Mouse (Mus musculus) v-Abl transformed pro-B cells (cell line): ENCODE data around the gene Rnf224.

Source experiments
- in situ Hi-C, 2 experiments: fragments of 400-800 bp; cut with MboI; formaldehyde crosslinking; loops; one replicate each; pipeline ENCODE4 v1.15.1; 2025; ENCODE audit not compliant: unreplicated experiment in 2 of 2

Rnf224 gene

DNA sequence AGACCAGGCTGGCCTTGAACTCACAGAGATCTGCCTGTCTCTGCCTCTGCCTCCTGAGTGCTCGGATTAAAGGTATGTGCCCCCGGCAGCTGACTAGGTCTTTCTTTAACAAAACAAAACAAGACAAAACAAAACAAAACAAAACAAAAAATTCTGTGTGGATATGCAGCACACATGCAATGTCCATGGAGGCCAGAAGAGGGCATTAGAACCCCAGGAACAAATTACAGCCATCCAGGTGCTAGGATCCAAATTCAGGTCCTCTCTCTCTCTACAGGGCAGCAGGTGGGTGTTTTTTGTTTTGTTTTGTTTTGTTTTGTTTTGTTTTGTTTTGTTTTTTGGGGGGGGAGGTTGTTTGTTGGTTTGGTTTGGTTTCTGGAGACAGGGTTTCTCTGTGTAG lies 22.3 kb upstream of the Rnf224 start:
- in situ Hi-C loops, result loop anchor here (5.0 to 25.0 kb wide), 4 partner anchors 64 to 1653 kb away; partner anchors contain the start of genes Med22 (in 1 of the 2), Noxa1 (in 1 of the 2), Rpl7a (in 1 of the 2) and Surf1 (in 1 of the 2)

DNA sequence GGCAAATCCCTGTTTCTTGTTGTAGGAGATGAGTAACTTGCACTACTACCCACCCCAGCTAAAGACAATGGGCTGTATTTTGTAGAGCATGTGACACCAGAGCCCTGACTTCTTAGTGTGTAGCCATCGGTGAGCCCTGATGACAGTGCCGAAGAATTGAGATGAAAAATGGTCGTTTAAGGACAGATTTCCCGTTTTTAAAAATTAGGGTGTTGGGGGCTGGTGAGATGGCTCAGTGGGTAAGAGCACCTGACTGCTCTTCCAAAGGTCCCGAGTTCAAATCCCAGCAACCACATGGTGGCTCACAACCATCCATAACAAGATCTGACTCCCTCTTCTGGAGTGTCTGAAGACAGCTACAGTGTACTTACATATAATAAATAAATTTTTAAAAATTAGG lies 20.7 kb upstream of the Rnf224 start:
- in situ Hi-C loops, result loop anchor here (5.0 to 25.0 kb wide), 4 partner anchors 62 to 1655 kb away; partner anchors contain the start of genes Med22 (in 1 of the 2), Noxa1 (in 1 of the 2), Rpl7a (in 1 of the 2) and Surf1 (in 1 of the 2)

- in situ Hi-C loops, result loop anchor here (5.0 to 25.0 kb wide), 4 partner anchors 62 to 1656 kb away; partner anchors contain the start of genes Med22 (in 1 of the 2), Noxa1 (in 1 of the 2), Rpl7a (in 1 of the 2) and Surf1 (in 1 of the 2)
Measured at GRCm38 (mm10) chr2:25256443-25257109, 20.0 kb upstream of the Rnf224 start.

DNA sequence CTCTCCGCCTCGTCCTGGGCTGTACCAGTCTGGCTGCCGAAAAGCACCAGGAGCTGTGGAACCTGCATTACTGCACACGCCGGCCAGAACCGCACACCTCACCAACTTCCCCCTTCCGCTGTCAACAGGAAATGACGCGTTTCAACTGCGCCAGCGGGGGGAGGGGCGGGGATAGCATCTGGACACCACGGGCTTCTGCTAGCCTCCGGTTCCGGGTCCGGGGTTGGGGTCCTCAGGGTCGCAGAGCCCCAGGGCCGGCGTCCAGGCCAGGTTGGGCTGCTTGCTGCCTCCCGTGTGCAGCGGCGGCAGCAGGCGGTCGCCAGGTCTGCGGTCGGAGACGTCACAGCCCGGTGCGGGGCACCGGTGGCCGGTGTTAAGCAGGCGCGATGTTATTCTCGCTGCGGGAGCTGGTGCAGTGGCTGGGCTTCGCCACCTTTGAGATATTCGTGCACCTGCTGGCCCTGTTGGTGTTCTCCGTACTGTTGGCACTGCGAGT lies 18.7 kb upstream of the Rnf224 start, which contains the start of gene Tmem203:
Gene Tmem203, plus strand, starts transcription at position 156 of the 496 bp plus-strand sequence.
- in situ Hi-C loops, result loop anchor here (5.0 to 25.0 kb wide), 4 partner anchors 61 to 1657 kb away; partner anchors contain the start of genes Med22 (in 1 of the 2), Noxa1 (in 1 of the 2), Rpl7a (in 1 of the 2) and Surf1 (in 1 of the 2)

DNA sequence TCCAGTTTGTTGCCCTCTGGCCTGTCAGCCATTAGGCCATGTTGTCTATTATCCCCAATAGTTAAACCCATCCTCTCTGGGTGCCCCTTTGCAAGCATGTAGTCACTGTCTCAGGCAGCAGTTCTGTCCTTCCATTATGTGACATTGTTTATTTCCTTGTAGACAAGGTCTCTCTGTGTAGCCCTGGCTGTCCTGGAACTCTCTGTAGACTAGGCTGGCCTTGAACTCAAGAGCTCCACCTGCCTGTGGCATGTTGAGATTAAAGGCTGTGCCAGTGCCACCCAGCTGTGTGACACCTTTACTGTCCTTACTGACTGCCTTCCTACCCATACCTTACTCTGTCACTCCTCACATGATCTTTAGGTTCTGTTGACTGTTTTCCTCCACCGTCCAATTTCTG lies 15.7 kb upstream of the Rnf224 start:
- in situ Hi-C loops, result loop anchor here (5.0 to 25.0 kb wide), 4 partner anchors 58 to 1660 kb away; partner anchors contain the start of genes Med22 (in 1 of the 2), Noxa1 (in 1 of the 2), Rpl7a (in 1 of the 2) and Surf1 (in 1 of the 2)

GRCm38 (mm10) chr2:25246183-25247072 lies 9.8 kb upstream of the Rnf224 start, which contains the start of gene AL732309.1:
AL732309.1 (minus strand) TSS chr2:25246863.
- in situ Hi-C loops, result no loop called here

GRCm38 (mm10) chr2:25244144-25244543 lies 7.6 kb upstream of the Rnf224 start:
- in situ Hi-C loops, result no loop called here

- in situ Hi-C loops, result no loop called here
Measured at GRCm38 (mm10) chr2:25243342-25243741, 6.8 kb upstream of the Rnf224 start.

DNA sequence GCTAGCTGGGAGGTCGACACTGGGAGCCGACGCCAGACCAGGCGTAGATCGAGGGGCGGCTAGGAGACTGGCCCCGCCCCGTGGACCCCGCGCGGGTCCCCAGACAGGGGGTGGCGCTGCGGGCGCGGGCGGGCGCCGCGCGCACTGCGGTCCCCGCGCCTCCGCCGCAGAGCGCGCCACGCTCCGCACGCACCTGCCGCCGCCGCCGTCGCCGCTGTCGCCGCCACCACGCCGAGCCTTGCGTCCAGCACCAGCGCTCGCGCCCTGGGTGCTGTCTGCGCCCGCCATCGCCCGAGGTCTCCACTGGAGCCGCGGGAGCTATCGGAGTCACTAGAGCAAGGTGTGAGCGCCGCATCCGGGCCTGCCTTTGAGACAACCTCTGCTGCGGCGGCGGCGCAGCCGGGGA lies 5.5 kb upstream of the Rnf224 start, which contains the start of the genes Rnf208 and Cysrt1:
Gene Rnf208, plus strand, starts transcription at position 155 of the 406 bp plus-strand sequence.
Gene Cysrt1, minus strand, starts transcription at position 352 of the 406 bp plus-strand sequence.
- in situ Hi-C loops, result no loop called here

DNA sequence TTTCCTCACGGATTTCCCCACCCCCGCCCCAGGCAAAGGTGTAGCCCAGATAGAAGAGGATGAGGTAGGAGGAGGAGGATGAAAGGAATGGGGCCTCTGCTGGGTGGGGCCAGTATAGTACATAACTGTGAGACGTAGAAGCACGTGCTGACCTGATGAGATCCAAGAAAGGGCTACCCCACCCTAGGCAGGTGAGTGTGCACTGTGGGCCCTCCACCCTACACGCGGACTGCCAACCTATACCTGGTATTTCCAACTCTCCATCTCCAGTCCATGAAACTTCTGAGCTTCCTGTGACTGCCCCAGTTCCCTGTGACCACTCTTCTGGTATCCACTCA lies 4.8 kb upstream of the Rnf224 start:
- in situ Hi-C loops, result no loop called here

DNA sequence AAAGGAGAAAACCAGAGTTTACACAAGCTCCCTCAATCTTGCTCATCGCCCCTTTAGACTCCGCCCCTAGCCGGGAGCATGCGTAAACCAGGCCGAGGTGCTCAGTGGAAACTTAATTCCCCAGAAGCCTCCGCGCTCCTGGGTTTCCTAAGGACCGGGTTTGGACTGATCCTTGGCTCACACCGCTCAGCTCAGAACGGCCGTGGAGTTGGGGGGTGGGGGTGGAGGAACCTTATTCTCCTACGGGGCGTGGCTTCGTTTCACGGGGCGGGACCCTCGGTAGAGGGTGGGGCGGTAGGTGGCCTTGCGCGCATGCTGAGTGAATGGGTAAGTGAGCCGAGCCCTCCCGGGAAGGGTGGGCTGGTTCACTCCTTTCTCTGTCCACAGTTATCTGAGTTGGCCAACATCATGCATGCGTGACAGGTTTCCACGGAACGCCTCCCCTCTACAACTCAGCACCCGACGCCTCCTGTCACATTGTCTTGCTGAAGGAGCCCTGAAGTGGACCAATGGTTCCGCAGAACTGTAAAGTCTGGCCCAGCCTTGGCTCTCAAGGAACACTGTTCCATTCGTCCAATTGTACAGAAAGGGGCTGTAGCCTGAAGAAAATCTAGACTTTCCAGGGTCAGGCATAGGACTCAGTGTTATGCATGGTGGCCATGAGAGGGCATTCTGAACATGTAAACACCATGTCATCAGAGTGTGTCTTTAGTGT lies 4.3 kb upstream of the Rnf224 start:
- in situ Hi-C loops, result no loop called here

- in situ Hi-C loops, result no loop called here
Measured at GRCm38 (mm10) chr2:25240310-25240709, 3.7 kb upstream of the Rnf224 start.

- in situ Hi-C loops, result no loop called here
Measured at GRCm38 (mm10) chr2:25239766-25240165, 3.2 kb upstream of the Rnf224 start.

DNA sequence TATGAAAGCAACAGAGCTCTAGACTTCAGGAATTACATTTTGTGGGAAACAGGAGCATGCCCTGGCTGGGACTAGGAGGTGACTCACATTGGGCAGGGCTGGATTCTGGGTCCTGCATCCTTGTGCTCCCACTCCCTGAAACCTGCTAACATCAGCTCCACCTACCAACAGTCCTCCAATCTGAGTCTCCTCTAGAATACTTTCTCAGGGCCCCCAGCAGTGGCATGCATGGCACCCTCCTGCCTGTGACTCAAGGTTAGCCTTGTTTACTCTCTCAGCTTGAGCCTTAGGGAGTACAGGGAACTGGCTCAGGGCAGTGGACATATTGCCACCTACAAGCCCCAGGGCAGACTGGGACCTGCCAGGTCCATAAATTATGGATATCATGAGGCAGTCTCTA lies 1.5 kb upstream of the Rnf224 start:
- in situ Hi-C loops, result no loop called here

DNA sequence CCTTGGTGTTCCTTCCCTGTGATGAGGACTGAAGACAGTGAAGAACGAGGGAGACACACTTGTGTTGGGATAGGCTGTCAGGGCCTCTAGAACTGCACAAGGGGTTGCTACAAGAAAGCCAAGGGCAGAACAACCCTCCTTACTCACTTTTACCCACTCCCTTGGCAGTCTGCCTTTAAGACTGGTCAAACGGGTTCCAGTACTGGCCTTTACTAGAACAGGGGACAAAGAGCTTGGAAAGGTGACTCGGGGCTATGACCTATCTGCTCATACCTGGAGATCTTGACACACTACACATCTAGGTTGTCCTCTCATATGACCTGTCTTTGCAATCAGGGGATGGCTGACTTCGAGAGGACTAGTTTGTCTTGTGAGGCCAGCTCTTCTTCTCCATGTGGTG lies 935 bp upstream of the Rnf224 start:
- in situ Hi-C loops, result no loop called here

- in situ Hi-C loops, result no loop called here
Measured at GRCm38 (mm10) chr2:25234551-25235220, 1.9 kb downstream of the Rnf224 start.

- in situ Hi-C loops, result no loop called here
Measured at GRCm38 (mm10) chr2:25234050-25234449, 2.5 kb downstream of the Rnf224 start, which contains the start of gene Slc34a3. Slc34a3 (minus strand) TSS chr2:25234364.

DNA sequence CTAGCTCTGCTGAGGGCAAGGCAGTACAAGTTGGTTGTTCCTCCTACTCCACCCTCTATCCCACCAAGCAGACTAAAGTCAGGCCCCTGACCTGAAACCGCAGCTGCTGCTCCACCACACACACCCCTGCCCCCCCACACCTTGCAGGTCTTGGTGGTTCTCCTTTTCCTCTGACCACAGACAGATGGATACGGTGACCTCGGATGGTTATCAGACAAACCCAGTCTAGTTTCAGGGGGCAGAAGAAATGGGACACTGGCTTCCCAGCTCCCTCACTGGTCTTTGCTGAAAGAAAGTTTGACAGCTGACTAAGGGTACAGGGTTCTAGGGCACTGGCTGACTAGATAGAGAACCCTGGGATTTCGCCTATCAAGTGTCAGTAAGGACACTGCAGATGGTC lies 3.2 kb downstream of the Rnf224 start:
- in situ Hi-C loops, result no loop called here

DNA sequence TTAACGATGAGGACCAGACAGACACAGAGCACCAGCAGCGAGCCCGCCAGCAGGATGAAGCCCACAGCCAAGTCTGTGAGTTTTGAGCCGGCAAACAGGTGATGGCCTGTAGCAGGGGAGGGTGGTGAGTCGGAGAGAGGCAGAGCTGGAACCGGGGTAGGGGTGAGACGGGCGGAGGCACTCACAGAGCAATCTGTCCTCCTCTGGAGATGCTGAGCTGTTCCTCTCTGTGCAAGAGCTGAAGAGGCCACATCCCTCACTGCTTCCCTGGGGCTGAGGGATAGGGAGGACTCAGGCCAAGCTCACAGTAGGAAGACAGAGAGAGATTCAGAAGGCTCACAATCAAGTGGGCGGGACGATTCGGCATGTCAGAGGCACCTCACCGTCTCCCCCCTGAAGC lies 5.5 kb downstream of the Rnf224 start:
- in situ Hi-C loops, result no loop called here
